Mouse (Mus musculus) small intestine, adult 2 months (tissue): ENCODE results near the gene Actn1. TPM values are rescaled to one million over a fixed set of nuclear protein-coding genes. Genes with fewer than 3 reads are reported as not detected.

Source experiments
- H3K27ac ChIP-seq: fragments of 200-500 bp; 2 replicates; pipeline ENCODE4 v1.5.1; 2012; ENCODE audit warnings: low read depth, low read length, control low read depth, inconsistent platforms; ENCODE audit not compliant: insufficient read depth
- H3K27me3 ChIP-seq: fragments of 200-500 bp; 2 replicates; pipeline ENCODE4 v1.6.1; 2012; ENCODE audit warnings: mild to moderate bottlenecking, moderate library complexity, low read length, inconsistent platforms; ENCODE audit not compliant: control insufficient read depth, insufficient read depth
- H3K36me3 ChIP-seq: fragments of 200-500 bp; 2 replicates; pipeline ENCODE4 v1.6.1; 2012; ENCODE audit warnings: mild to moderate bottlenecking, low read length, control low read depth, inconsistent platforms; ENCODE audit not compliant: control insufficient read depth, insufficient read depth
- H3K4me1 ChIP-seq: fragments of 200-500 bp; 2 replicates; pipeline ENCODE4 v1.6.1; 2012; ENCODE audit warnings: low read length, inconsistent platforms, mixed read lengths; ENCODE audit not compliant: control insufficient read depth, insufficient read depth, insufficient read length
- H3K4me3 ChIP-seq: fragments of 200-500 bp; 2 replicates; pipeline ENCODE4 v1.5.1; 2012; ENCODE audit warnings: low read depth, mild to moderate bottlenecking, control low read depth, inconsistent platforms, low read length, moderate library complexity
- CTCF ChIP-seq: fragments of 200-500 bp; IDR thresholded peaks from 2 replicates; pipeline ENCODE4 v1.5.1; 2012; ENCODE audit warnings: low read depth, mild to moderate bottlenecking, control low read depth, inconsistent platforms, low read length, moderate library complexity, mixed read lengths; ENCODE audit not compliant: insufficient replicate concordance, insufficient read length; ENCODE audit errors: extremely low read depth
- POLR2A ChIP-seq: fragments of 200-500 bp; IDR thresholded peaks from 2 replicates; pipeline ENCODE4 v1.6.1; 2012; ENCODE audit warnings: low read depth, mild to moderate bottlenecking, control low read depth, inconsistent platforms, low read length, moderate library complexity
- WGBS: fragments of 180-500 bp; shearing (Covaris S2); methylation state at CpG from one replicate; pipeline ENCODE4 v1.1.7; 2018; 5-methylcytosine and 5-hydroxymethylcytosine counted together
- polyA plus RNA-seq: library from polyadenylated mRNA; depleted of rRNA; stranded (reverse); fragments of >200 nt; gene quantifications from 2 replicates; pipeline ENCODE4 v1.2.3, GENCODE M21; 2012

Actn1 gene
- polyA plus RNA-seq, 1 experiment = 53.1 TPM

GRCm38 (mm10) chr12:80259216-80260055, 735 bp downstream of the Actn1 start:
- peak; percentile 20; the same call in 1 of the 2 replicates for TF ChIP-seq POLR2A
- TF ChIP-seq CTCF = peak; percentile 19; the same call in 1 of the 2 replicates
- Histone ChIP-seq H3K4me1 (peaks cover 8% of the 10 kb centered on the region; the same call in 1 of the 2 replicates), H3K4me3 (peak overlapping the region; percentile 88), H3K27me3 (no peaks in the 10 kb centered on the region; the same call in 1 of the 2 replicates), H3K27ac (peak overlapping the region; percentile 85), H3K36me3 (no peaks in the 10 kb centered on the region)
- under 1% methylated on average over 64 of the region's 64 CpGs for WGBS

- H3K4me1 ChIP-seq = peaks cover 11% of the 10 kb centered on the region; the same call in 1 of the 2 replicates
- TF ChIP-seq POLR2A (no peak), CTCF (no peak)
- H3K27ac ChIP-seq = peak overlapping the region; percentile 85
- no peaks in the 10 kb centered on the region; the same call in 1 of the 2 replicates for H3K27me3 ChIP-seq
- peak overlapping the region; percentile 88 for H3K4me3 ChIP-seq
- H3K36me3 ChIP-seq = no peaks in the 10 kb centered on the region
- 3% methylated on average over 22 of the region's 22 CpGs for WGBS
Measured at GRCm38 (mm10) chr12:80258520-80259215, 1.5 kb downstream of the Actn1 start.

- H3K27ac ChIP-seq = no peak overlapping the region
- TF ChIP-seq CTCF (no peak), POLR2A (no peak)
- 42% methylated on average over 2 of the region's 2 CpGs for WGBS
- H3K36me3 ChIP-seq = no peaks in the 10 kb centered on the region
- no peak overlapping the region for H3K4me3 ChIP-seq
- peaks cover 34% of the 10 kb centered on the region for H3K4me1 ChIP-seq
- no peaks in the 10 kb centered on the region for H3K27me3 ChIP-seq
Measured at GRCm38 (mm10) chr12:80251978-80252377, 8.2 kb downstream of the Actn1 start.

GRCm38 (mm10) chr12:80251554-80251953, 8.6 kb downstream of the Actn1 start:
- Histone ChIP-seq H3K4me3 (no peak overlapping the region), H3K36me3 (no peaks in the 10 kb centered on the region), H3K27me3 (no peaks in the 10 kb centered on the region), H3K27ac (no peak overlapping the region), H3K4me1 (peaks cover 36% of the 10 kb centered on the region)
- no peak for TF ChIP-seq POLR2A
- no peak for TF ChIP-seq CTCF
- WGBS = 55% methylated on average over 3 of the region's 3 CpGs

- H3K4me1 ChIP-seq = peaks cover 37% of the 10 kb centered on the region
- H3K4me3 ChIP-seq = no peak overlapping the region
- no peak for TF ChIP-seq POLR2A
- TF ChIP-seq CTCF = no peak
- WGBS = 29% methylated on average over 6 of the region's 6 CpGs
- no peaks in the 10 kb centered on the region for H3K27me3 ChIP-seq
- H3K27ac ChIP-seq = 0 out of 2 replicates have a peak overlapping the region, but pooled peaks have one; percentile 19
- no peaks in the 10 kb centered on the region for H3K36me3 ChIP-seq
Measured at GRCm38 (mm10) chr12:80249539-80249938, 10.6 kb downstream of the Actn1 start.

- peaks cover 33% of the 10 kb centered on the region for H3K4me1 ChIP-seq
- 24% methylated on average over 5 of the region's 5 CpGs for WGBS
Measured at GRCm38 (mm10) chr12:80247067-80247466, 13.1 kb downstream of the Actn1 start.

GRCm38 (mm10) chr12:80246505-80246904, 13.7 kb downstream of the Actn1 start:
- Histone ChIP-seq H3K4me1 (peaks cover 30% of the 10 kb centered on the region), H3K27ac (peak overlapping the region; percentile 4; the same call in 1 of the 2 replicates)
- 15% methylated on average over 2 of the region's 2 CpGs for WGBS

More at GRCm38 (mm10) chr12:80247067-80247466, 13.1 kb downstream of the Actn1 start:
- Histone ChIP-seq H3K27ac (peak overlapping the region; percentile 4; the same call in 1 of the 2 replicates), H3K36me3 (no peaks in the 10 kb centered on the region), H3K4me3 (no peak overlapping the region), H3K27me3 (no peaks in the 10 kb centered on the region)
- TF ChIP-seq POLR2A (no peak), CTCF (no peak)

More at GRCm38 (mm10) chr12:80246505-80246904, 13.7 kb downstream of the Actn1 start:
- no peak for TF ChIP-seq POLR2A
- TF ChIP-seq CTCF = no peak
- Histone ChIP-seq H3K4me3 (no peak overlapping the region), H3K36me3 (no peaks in the 10 kb centered on the region), H3K27me3 (no peaks in the 10 kb centered on the region)
